Mouse (Mus musculus) embryonic facial prominence, embryonic 15.5 days (tissue): ENCODE results near the gene Olfr330. TPM values are rescaled to one million over a fixed set of nuclear protein-coding genes. Genes with fewer than 3 reads are reported as not detected.

ENCODE experiments used
- ATAC-seq: fragments of 200-750 bp; cut with Nextera tagmentation; 2 replicates; pipeline ENCODE4 v1.8.0; 2017; ENCODE audit warnings: low read depth, moderate TSS enrichment; ENCODE audit not compliant: insufficient number of reproducible peaks, low FRiP score, low TSS enrichment
- H3K27ac ChIP-seq: fragments of 300-500 bp; sonication (generic); replicated peaks from 2 replicates; pipeline ENCODE4 v1.5.1; 2015; ENCODE audit warnings: mild to moderate bottlenecking, inconsistent platforms
- H3K27me3 ChIP-seq: fragments of 300-500 bp; sonication (generic); 2 replicates; pipeline ENCODE4 v1.6.1; 2015; ENCODE audit warnings: inconsistent platforms
- H3K36me3 ChIP-seq: fragments of 300-500 bp; sonication (generic); 2 replicates; pipeline ENCODE4 v1.6.1; 2015; ENCODE audit warnings: mild to moderate bottlenecking, inconsistent platforms
- H3K4me1 ChIP-seq: fragments of 300-500 bp; sonication (generic); 2 replicates; pipeline ENCODE4 v1.6.1; 2015; ENCODE audit warnings: inconsistent platforms
- H3K4me2 ChIP-seq: fragments of 300-500 bp; sonication (generic); replicated peaks from 2 replicates; pipeline ENCODE4 v1.6.1; 2015; ENCODE audit warnings: mild to moderate bottlenecking, inconsistent platforms
- H3K4me3 ChIP-seq: fragments of 300-500 bp; sonication (generic); replicated peaks from 2 replicates; pipeline ENCODE4 v1.5.1; 2015; ENCODE audit warnings: mild to moderate bottlenecking, inconsistent platforms
- H3K9ac ChIP-seq: fragments of 300-500 bp; sonication (generic); 2 replicates; pipeline ENCODE4 v1.6.1; 2015; ENCODE audit warnings: inconsistent platforms
- H3K9me3 ChIP-seq: fragments of 300-500 bp; sonication (generic); replicated peaks from 2 replicates; pipeline ENCODE4 v1.6.1; 2016; ENCODE audit warnings: inconsistent platforms
- WGBS: fragments of 180-500 bp; shearing (Covaris S2); methylation state at CpG from one replicate; pipeline ENCODE4 v1.1.7; 2015; 5-methylcytosine and 5-hydroxymethylcytosine counted together
- polyA plus RNA-seq: library from polyadenylated mRNA; unstranded; fragments of >200 nt; fragmentation: Nextera tagmentation; extraction: Ambion mirVana; gene quantifications from 2 replicates; pipeline ENCODE4 v1.2.1, GENCODE M21; 2015

Gene Olfr330
- polyA plus RNA-seq, 1 experiment from 2014 or later, result 0.36 TPM

DNA sequence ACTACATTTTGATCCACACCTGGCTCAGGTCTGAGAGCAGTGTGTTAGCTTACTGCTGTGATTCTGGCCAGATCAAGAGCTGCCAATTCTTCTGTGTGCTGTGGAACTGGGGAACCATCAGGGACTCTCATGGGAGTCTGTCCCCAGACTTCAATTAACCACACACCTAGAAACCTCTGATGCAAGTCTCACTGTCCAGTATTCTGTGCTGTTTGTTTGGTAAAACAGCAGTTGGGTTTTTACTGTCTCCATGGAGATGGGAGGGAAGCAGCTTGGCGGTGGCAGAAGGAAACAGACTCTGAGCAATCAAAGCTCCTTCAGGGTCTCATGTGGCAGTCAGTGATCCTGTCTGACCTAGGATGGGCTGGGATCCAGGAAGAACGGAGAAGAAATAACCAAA is 42.2 kb downstream of the Olfr330 start, which contains the start of gene Olfr332:
TSS of gene Olfr332 (minus strand) at position 101 of the 400 bp plus-strand sequence.
- WGBS, result 80% methylated on average over 2 of the region's 2 CpGs
- no peak for ATAC-seq
- no peak within 1 kb of the TSS for H3K9ac ChIP-seq
- no peak within 1 kb of the TSS for H3K4me3 ChIP-seq
- no peaks in the 10 kb centered on the region for H3K27me3 ChIP-seq
- no peak within 1 kb of the TSS for H3K4me2 ChIP-seq
- no peaks in the 10 kb centered on the region for H3K9me3 ChIP-seq
- H3K4me1 ChIP-seq, result no peaks in the 10 kb centered on the region
- no peak within 1 kb of the TSS for H3K27ac ChIP-seq
- H3K36me3 ChIP-seq, result no peaks in the 10 kb centered on the region

Other genes with a start within 250 kb of the Olfr330 start
- gene Zfp692, start 227.8 kb downstream of the Olfr330 start, polyA plus RNA-seq, result 33.1 and 37.1 TPM in 2 replicates
- 39.6 and 41.0 TPM in 2 replicates for gene Zfp672, start 204.5 kb downstream of the Olfr330 start, polyA plus RNA-seq
- gene Sh3bp5l, start 204.1 kb downstream of the Olfr330 start, polyA plus RNA-seq, result 34.0 and 38.7 TPM in 2 replicates
- 0.20 and 0.35 TPM in 2 replicates for gene Lypd8, start 155.8 kb downstream of the Olfr330 start, polyA plus RNA-seq
- not detected in 2 replicates for gene 1810065E05Rik, start 113.7 kb downstream of the Olfr330 start, polyA plus RNA-seq
- gene Gm12253, start 102.3 kb downstream of the Olfr330 start, polyA plus RNA-seq, result not detected in 2 replicates
- gene Lypd9, start 81.9 kb downstream of the Olfr330 start, polyA plus RNA-seq, result not detected in 2 replicates
- gene Olfr30, start 72.6 kb downstream of the Olfr330 start, polyA plus RNA-seq, result 0.24 and 0.29 TPM in 2 replicates
- 0.11 and 0.31 TPM in 2 replicates for gene Olfr332, start 42.3 kb downstream of the Olfr330 start, polyA plus RNA-seq
- not detected in 2 replicates for gene Olfr331, start 32.3 kb downstream of the Olfr330 start, polyA plus RNA-seq
- gene Olfr329-ps, start 11.6 kb upstream of the Olfr330 start, polyA plus RNA-seq, result 0.16 TPM in 1 of 2 replicates, not detected in the other
- gene Olfr328, start 20.8 kb upstream of the Olfr330 start, polyA plus RNA-seq, result 0.08 TPM in 1 of 2 replicates, not detected in the other
- gene Olfr224, start 35.7 kb upstream of the Olfr330 start, polyA plus RNA-seq, result 0.12 TPM in 1 of 2 replicates, not detected in the other
- not detected in 2 replicates for gene Olfr325, start 42.9 kb upstream of the Olfr330 start, polyA plus RNA-seq
- not detected in 2 replicates for gene Olfr324, start 60.3 kb upstream of the Olfr330 start, polyA plus RNA-seq
- not detected in 2 replicates for gene 2210407C18Rik, start 81.2 kb upstream of the Olfr330 start, polyA plus RNA-seq
- 0.12 and 0.16 TPM in 2 replicates for gene Olfr323, start 95.7 kb upstream of the Olfr330 start, polyA plus RNA-seq
- gene Trim58, start 105.6 kb upstream of the Olfr330 start, polyA plus RNA-seq, result 0.08 TPM in 1 of 2 replicates, not detected in the other
- gene Olfr322, start 123.9 kb upstream of the Olfr330 start, polyA plus RNA-seq, result 0.11 TPM in 1 of 2 replicates, not detected in the other
- gene Olfr320, start 146.3 kb upstream of the Olfr330 start, polyA plus RNA-seq, result not detected in 2 replicates
- gene Olfr319, start 164.3 kb upstream of the Olfr330 start, polyA plus RNA-seq, result not detected in 2 replicates
- gene Olfr318, start 189.2 kb upstream of the Olfr330 start, polyA plus RNA-seq, result not detected in 2 replicates
- 0.11 TPM in 1 of 2 replicates, not detected in the other for gene Olfr317, start 204.4 kb upstream of the Olfr330 start, polyA plus RNA-seq
- gene Olfr316, start 217.9 kb upstream of the Olfr330 start, polyA plus RNA-seq, result 0.16 TPM in 1 of 2 replicates, not detected in the other
- gene Olfr315, start 238.4 kb upstream of the Olfr330 start, polyA plus RNA-seq, result not detected in 2 replicates
- not detected in 2 replicates for gene Olfr314, start 248.1 kb upstream of the Olfr330 start, polyA plus RNA-seq